ENCODE assay signal across 14 mouse cellular contexts in genomic region chr8:56623346-56623745, GRCm38 (mm10).
DNase-seq lines count a peak whose midpoint lies in the region; ATAC-seq lines count a peak whose summit lies in the region.
"Had no signal": no experiment of that assay in that cellular context is flagged by ENCODE, and none has a peak within 500 bp of the region (broad histone marks: within the 10 kb centered on the region; RNA-seq: fewer than 3 reads in every experiment).

No protein-coding gene starts in this region.

- peak overlapping the region; percentile 68; the same call in 1 of the 2 replicates for H3K9ac ChIP-seq in heart, embryonic 14.5 days (ENCODE audit: low read length)
- no peak overlapping the region for H3K9ac ChIP-seq in midbrain, embryonic 15.5 days
- H3K9ac ChIP-seq in embryonic facial prominence, embryonic 13.5 days, result no peak overlapping the region
- no peak overlapping the region for H3K9ac ChIP-seq in midbrain, embryonic 13.5 days (replicated peaks)
- H3K9ac ChIP-seq: liver, embryonic 14.5 days had no signal

- H3K9me3 ChIP-seq in heart, embryonic 14.5 days (ENCODE audit: control insufficient read depth, low read length), result no peaks in the 10 kb centered on the region
- no peaks in the 10 kb centered on the region for H3K9me3 ChIP-seq in midbrain, embryonic 10.5 days (replicated peaks)
- no peaks in the 10 kb centered on the region for H3K9me3 ChIP-seq in midbrain, embryonic 15.5 days
- H3K9me3 ChIP-seq in embryonic facial prominence, embryonic 13.5 days, result no peaks in the 10 kb centered on the region
- no peaks in the 10 kb centered on the region for H3K9me3 ChIP-seq in midbrain, embryonic 13.5 days

- peaks cover 4% of the 10 kb centered on the region; the same call in 1 of the 2 replicates for H3K27me3 ChIP-seq in heart, embryonic 14.5 days (ENCODE audit: control insufficient read depth, insufficient read depth, low read length)
- H3K27me3 ChIP-seq in midbrain, embryonic 10.5 days (ENCODE audit: low read depth, poor library complexity, severe bottlenecking), result peaks cover 70% of the 10 kb centered on the region
- H3K27me3 ChIP-seq in midbrain, embryonic 15.5 days (replicated peaks), result peaks cover 24% of the 10 kb centered on the region
- peaks cover 70% of the 10 kb centered on the region for H3K27me3 ChIP-seq in embryonic facial prominence, embryonic 13.5 days
- H3K27me3 ChIP-seq in midbrain, embryonic 13.5 days, result peaks cover 59% of the 10 kb centered on the region

- 10% methylated on average over 10 of the region's 10 CpGs for WGBS in heart, embryonic 14.5 days
- 4% methylated on average over 10 of the region's 10 CpGs for WGBS in midbrain, embryonic 10.5 days
- 10% methylated on average over 10 of the region's 10 CpGs for WGBS in midbrain, embryonic 15.5 days
- WGBS in embryonic facial prominence, embryonic 13.5 days, result under 1% methylated on average over 10 of the region's 10 CpGs
- WGBS in midbrain, embryonic 13.5 days, result 12% methylated on average over 10 of the region's 10 CpGs

- peaks cover 27 to 40% of the 10 kb centered on the region in 2 experiments for H3K4me1 ChIP-seq in heart, embryonic 14.5 days (ENCODE audit: control insufficient read depth in 2 of 2, insufficient read depth in 2 of 2, low read length in 2 of 2)
- peaks cover 55% of the 10 kb centered on the region for H3K4me1 ChIP-seq in midbrain, embryonic 10.5 days
- H3K4me1 ChIP-seq in midbrain, embryonic 15.5 days, result peaks cover 18% of the 10 kb centered on the region
- H3K4me1 ChIP-seq in embryonic facial prominence, embryonic 13.5 days, result peaks cover 16% of the 10 kb centered on the region
- peaks cover 35% of the 10 kb centered on the region for H3K4me1 ChIP-seq in midbrain, embryonic 13.5 days (replicated peaks)

- no peaks in the 10 kb centered on the region for H3K36me3 ChIP-seq in heart, embryonic 14.5 days (ENCODE audit: control insufficient read depth, insufficient read depth, low read length)
- H3K36me3 ChIP-seq in midbrain, embryonic 10.5 days, result no peaks in the 10 kb centered on the region
- H3K36me3 ChIP-seq in midbrain, embryonic 15.5 days (replicated peaks), result no peaks in the 10 kb centered on the region
- H3K36me3 ChIP-seq in embryonic facial prominence, embryonic 13.5 days, result no peaks in the 10 kb centered on the region
- no peaks in the 10 kb centered on the region for H3K36me3 ChIP-seq in midbrain, embryonic 13.5 days

- DNase-seq in heart, adult 11 months, result no peak
- peak; percentile 38 for DNase-seq in midbrain, embryonic 10.5 days (ENCODE audit: low spot score)
- no peak for DNase-seq in thymus, postnatal 25 days
- DNase-seq in layer of hippocampus, postnatal 25 days (ENCODE audit: extremely low spot score in 1 of 2, low spot score in 1 of 2), result no peak
- DNase-seq: adrenal gland, postnatal 36 days; cerebellum, adult 9-10 months; heart, postnatal 36 days; layer of hippocampus, adult 9-11 months; right cerebral cortex, adult 18-20 months had no signal

- ATAC-seq in heart, embryonic 14.5 days (ENCODE audit: insufficient number of reproducible peaks, insufficient read depth, low FRiP score, low read depth), result peak; percentile 77; the same call in 1 of the 2 replicates
- no peak for ATAC-seq in midbrain, embryonic 15.5 days (replicated peaks)
- ATAC-seq in embryonic facial prominence, embryonic 13.5 days (ENCODE audit: insufficient number of reproducible peaks, insufficient read depth, low FRiP score, low TSS enrichment, low read depth), result no peak
- no peak for ATAC-seq in midbrain, embryonic 13.5 days

- H3K27ac ChIP-seq in heart, embryonic 14.5 days (replicated peaks in 1 of 2; ENCODE audit: control insufficient read depth in 1 of 2, insufficient read depth in 1 of 2, low read depth in 2 of 2, low read length in 2 of 2), result peak overlapping the region; percentile 37 to 49; a peak in 1 of 4 replicates
- H3K27ac ChIP-seq in midbrain, embryonic 10.5 days (replicated peaks), result peak overlapping the region; percentile 67; the same call in 1 of the 2 replicates
- no peak overlapping the region for H3K27ac ChIP-seq in midbrain, embryonic 15.5 days
- H3K27ac ChIP-seq in embryonic facial prominence, embryonic 13.5 days, result no peak overlapping the region
- H3K27ac ChIP-seq in midbrain, embryonic 13.5 days, result no peak overlapping the region
- H3K27ac ChIP-seq: liver, embryonic 14.5 days had no signal

- H3K4me3 ChIP-seq in heart, embryonic 14.5 days (ENCODE audit: control insufficient read depth in 1 of 2, insufficient read depth in 1 of 2, low read depth in 1 of 2, low read length in 2 of 2), result peak overlapping the region; percentile 39 to 51
- H3K4me3 ChIP-seq in midbrain, embryonic 10.5 days, result peak overlapping the region; percentile 43
- no peak overlapping the region for H3K4me3 ChIP-seq in midbrain, embryonic 15.5 days
- H3K4me3 ChIP-seq in embryonic facial prominence, embryonic 13.5 days, result peak overlapping the region; percentile 27
- H3K4me3 ChIP-seq in midbrain, embryonic 13.5 days (replicated peaks), result no peak overlapping the region

- H3K4me2 ChIP-seq in heart, embryonic 14.5 days (ENCODE audit: low read length), result peak overlapping the region; percentile 77
- H3K4me2 ChIP-seq in midbrain, embryonic 15.5 days, result no peak overlapping the region
- H3K4me2 ChIP-seq in embryonic facial prominence, embryonic 13.5 days, result peak overlapping the region; percentile 50
- H3K4me2 ChIP-seq in midbrain, embryonic 13.5 days (replicated peaks), result peak overlapping the region; percentile 38; the same call in 1 of the 2 replicates

Comparison
In these comparisons a context has a peak if more than half of its experiments do, and no peak if none do; other contexts are left out.
1. H3K27ac ChIP-seq: peak in heart, embryonic 14.5 days (2 of 2) and midbrain, embryonic 10.5 days (single experiment); none in midbrain, embryonic 15.5 days (single experiment), embryonic facial prominence, embryonic 13.5 days (single experiment) and midbrain, embryonic 13.5 days (single experiment).
2. H3K4me3 ChIP-seq: peak in heart, embryonic 14.5 days (2 of 2), midbrain, embryonic 10.5 days (single experiment) and embryonic facial prominence, embryonic 13.5 days (single experiment); none in midbrain, embryonic 15.5 days (single experiment) and midbrain, embryonic 13.5 days (single experiment).